Comparison of ENCODE assay signal across 16 mouse cellular contexts in genomic region chr10:118097898-118098297, GRCm38 (mm10). TPM values are rescaled to one million over a fixed set of nuclear protein-coding genes. Genes with fewer than 3 reads are reported as not detected.
DNase-seq lines count a peak whose midpoint lies in the region; ATAC-seq and TF ChIP-seq lines count a peak whose summit lies in the region.
"Had no signal": no experiment of that assay in that cellular context is flagged by ENCODE, and none has a peak within 500 bp of the region (broad histone marks: within the 10 kb centered on the region; RNA-seq: fewer than 3 reads in every experiment).

No protein-coding gene starts in this region.

- H3K36me3 ChIP-seq in heart, adult 2 months (ENCODE audit: control insufficient read depth, insufficient read depth, low read length), result no peaks in the 10 kb centered on the region
- H3K36me3 ChIP-seq in heart, embryonic 11.5 days (ENCODE audit: control insufficient read depth, insufficient read depth, low read length), result no peaks in the 10 kb centered on the region
- no peaks in the 10 kb centered on the region for H3K36me3 ChIP-seq in liver, embryonic 13.5 days
- no peaks in the 10 kb centered on the region for H3K36me3 ChIP-seq in liver, embryonic 12.5 days
- H3K36me3 ChIP-seq: forebrain, embryonic 10.5 days; midbrain, embryonic 12.5 days had no signal

- no peak overlapping the region for H3K4me3 ChIP-seq in heart, adult 2 months
- H3K4me3 ChIP-seq in heart, embryonic 11.5 days (ENCODE audit: low read depth, low read length), result no peak overlapping the region
- H3K4me3 ChIP-seq in liver, embryonic 13.5 days (replicated peaks), result no peak overlapping the region
- H3K4me3 ChIP-seq in liver, embryonic 12.5 days, result no peak overlapping the region
- no peak overlapping the region for H3K4me3 ChIP-seq in bone marrow macrophage, adult 2 months (ENCODE audit: insufficient read depth, low read length)
- H3K4me3 ChIP-seq: forebrain, embryonic 10.5 days; left cerebral cortex, adult 2 months; midbrain, embryonic 12.5 days had no signal

- no peak overlapping the region for H3K27ac ChIP-seq in heart, adult 2 months
- H3K27ac ChIP-seq in heart, embryonic 11.5 days (ENCODE audit: low read depth, low read length), result no peak overlapping the region
- H3K27ac ChIP-seq in liver, embryonic 13.5 days, result no peak overlapping the region
- no peak overlapping the region for H3K27ac ChIP-seq in liver, embryonic 12.5 days
- H3K27ac ChIP-seq in bone marrow macrophage, adult 2 months (ENCODE audit: insufficient read depth, low read depth, low read length), result peak overlapping the region; percentile 91
- H3K27ac ChIP-seq: forebrain, embryonic 10.5 days; hindbrain, embryonic 14.5 days; left cerebral cortex, adult 2 months; liver, embryonic 14.5 days; midbrain, embryonic 12.5 days had no signal

- TF ChIP-seq EP300 in heart, adult 2 months (IDR thresholded peaks at IDR 0.05; ENCODE audit: insufficient read depth, low read depth, low read length), result 0 out of 2 replicates have a peak, but pooled peaks have one; percentile 48

- H3K9me3 ChIP-seq in heart, embryonic 11.5 days (replicated peaks; ENCODE audit: control insufficient read depth, low read length), result no peaks in the 10 kb centered on the region
- H3K9me3 ChIP-seq in liver, embryonic 13.5 days (replicated peaks), result no peaks in the 10 kb centered on the region; the same call in 1 of the 2 replicates
- no peaks in the 10 kb centered on the region for H3K9me3 ChIP-seq in liver, embryonic 12.5 days (replicated peaks)
- H3K9me3 ChIP-seq: forebrain, embryonic 10.5 days; midbrain, embryonic 12.5 days had no signal

- no peak for TF ChIP-seq CTCF in heart, adult 2 months (IDR thresholded peaks at IDR 0.05)
- TF ChIP-seq CTCF in bone marrow macrophage, adult 2 months (IDR thresholded peaks at IDR 0.05; ENCODE audit: low read depth, low read length), result no peak

- no peak for TF ChIP-seq POLR2A in heart, adult 2 months (IDR thresholded peaks at IDR 0.05; ENCODE audit: insufficient read depth, low read depth, low read length)
- no peak for TF ChIP-seq POLR2A in bone marrow macrophage, adult 2 months (IDR thresholded peaks at IDR 0.05; ENCODE audit: borderline replicate concordance, low read depth, low read length)

- no peak overlapping the region for H3K4me2 ChIP-seq in heart, embryonic 11.5 days
- H3K4me2 ChIP-seq in liver, embryonic 13.5 days, result no peak overlapping the region
- no peak overlapping the region for H3K4me2 ChIP-seq in liver, embryonic 12.5 days
- H3K4me2 ChIP-seq: hindbrain, embryonic 14.5 days; midbrain, embryonic 12.5 days had no signal

- H3K79me2 ChIP-seq in heart, adult 2 months (replicated peaks; ENCODE audit: control insufficient read depth, insufficient read depth, low read length), result no peaks in the 10 kb centered on the region

- 56% methylated on average over 3 of the region's 3 CpGs for WGBS in heart, adult 2 months
- WGBS in heart, embryonic 11.5 days (ENCODE audit: insufficient replicate concordance), result 70% methylated on average over 3 of the region's 3 CpGs
- 46% methylated on average over 3 of the region's 3 CpGs for WGBS in liver, embryonic 13.5 days (ENCODE audit: insufficient replicate concordance)
- WGBS in liver, embryonic 12.5 days (ENCODE audit: insufficient replicate concordance), result 50% methylated on average over 3 of the region's 3 CpGs

- H3K9ac ChIP-seq in heart, adult 2 months (ENCODE audit: low read depth, low read length), result no peak overlapping the region
- H3K9ac ChIP-seq in heart, embryonic 11.5 days (ENCODE audit: low read depth, low read length), result no peak overlapping the region
- H3K9ac ChIP-seq in liver, embryonic 13.5 days, result no peak overlapping the region
- no peak overlapping the region for H3K9ac ChIP-seq in liver, embryonic 12.5 days
- H3K9ac ChIP-seq: hindbrain, embryonic 14.5 days; liver, embryonic 14.5 days; midbrain, embryonic 12.5 days had no signal

- intact Hi-C loops in heart, adult 2 months (cut with DNase I), result no loop called here

- H3K27me3 ChIP-seq in heart, adult 2 months (ENCODE audit: control insufficient read depth, insufficient read depth, low read length), result no peaks in the 10 kb centered on the region
- H3K27me3 ChIP-seq in heart, embryonic 11.5 days (ENCODE audit: control insufficient read depth, insufficient read depth, low read length), result no peaks in the 10 kb centered on the region
- H3K27me3 ChIP-seq in liver, embryonic 13.5 days, result no peaks in the 10 kb centered on the region
- H3K27me3 ChIP-seq in liver, embryonic 12.5 days (replicated peaks), result no peaks in the 10 kb centered on the region
- H3K27me3 ChIP-seq: midbrain, embryonic 12.5 days had no signal

- H3K4me1 ChIP-seq in heart, adult 2 months (ENCODE audit: control insufficient read depth, insufficient read depth, low read length), result peaks cover 3% of the 10 kb centered on the region; the same call in 1 of the 2 replicates
- no peaks in the 10 kb centered on the region for H3K4me1 ChIP-seq in heart, embryonic 11.5 days (ENCODE audit: control insufficient read depth, insufficient read depth, low read length)
- no peaks in the 10 kb centered on the region for H3K4me1 ChIP-seq in liver, embryonic 13.5 days (replicated peaks)
- peaks cover 3% of the 10 kb centered on the region for H3K4me1 ChIP-seq in liver, embryonic 12.5 days
- peaks cover 64% of the 10 kb centered on the region for H3K4me1 ChIP-seq in bone marrow macrophage, adult 2 months (ENCODE audit: control insufficient read depth, insufficient read depth, low read length)
- H3K4me1 ChIP-seq: midbrain, embryonic 12.5 days had no signal

- DNase-seq in heart, adult 2 months, result peak in 1 of 2 experiments; percentile 69
- DNase-seq in liver, embryonic 13.5 days, result no peak
- DNase-seq in frontal cortex, postnatal 14 days (ENCODE audit: low spot score in 2 of 2), result no peak
- no peak for DNase-seq in urinary bladder, postnatal 25 days (ENCODE audit: low spot score)
- DNase-seq: cerebellum, adult 18-20 months; gastrocnemius, postnatal 25 days had no signal

- no peak for ATAC-seq in heart, embryonic 11.5 days (replicated peaks; ENCODE audit: insufficient number of reproducible peaks, low FRiP score, low TSS enrichment)
- 0 out of 2 replicates have a peak, but pooled peaks have one; percentile 26 for ATAC-seq in liver, embryonic 13.5 days (ENCODE audit: low read depth)
- no peak for ATAC-seq in liver, embryonic 12.5 days
- peak; percentile 68 for ATAC-seq in megakaryocyte, adult 5-6 weeks (ENCODE audit: poor library complexity, severe bottlenecking)
- ATAC-seq: intestine, postnatal 0 days had no signal

RNA-seq across cellular contexts. Expression of gene Mdm1, which starts 43.7 kb away (rescaled TPM):
- 1 to 10 TPM; 3.9 to 4.0 TPM for total RNA-seq in heart, adult 2 months (2021)
- polyA plus RNA-seq in heart, adult 2 months (2012; rRNA removed), result 3.3 and 5.9 TPM in 2 replicates
- polyA plus RNA-seq in heart, embryonic 11.5 days (2014; fragmentation: Nextera tagmentation; extraction: Ambion mirVana), result 17.2 and 19.0 TPM in 2 replicates
- polyA plus RNA-seq in liver, embryonic 13.5 days (2015; fragmentation: Nextera tagmentation; extraction: Ambion mirVana), result 10.7 and 13.9 TPM in 2 replicates
- 17.9 and 19.6 TPM in 2 replicates for polyA plus RNA-seq in liver, embryonic 12.5 days (2016; fragmentation: Nextera tagmentation; extraction: Ambion mirVana)
- polyA plus RNA-seq in bone marrow macrophage, adult 2 months (2012; ENCODE audit: insufficient read depth, insufficient read length, missing spikeins), result 12.0 and 12.8 TPM in 2 replicates
- total RNA-seq in megakaryocyte, adult 5-6 weeks (2015), result 14.9 and 16.4 TPM in 2 replicates
- 21.1 and 49.6 TPM in 2 replicates for total RNA-seq in megakaryocyte, adult 5-6 weeks (2017)

Comparison
In these comparisons a context has a peak if more than half of its experiments do, and no peak if none do; other contexts are left out.
1. ATAC-seq: peak in liver, embryonic 13.5 days (single experiment) and megakaryocyte, adult 5-6 weeks (single experiment); none in heart, embryonic 11.5 days (single experiment) and liver, embryonic 12.5 days (single experiment).